In genomic region chr19:34241247-34241915, GRCm38 (mm10) we compare ENCODE assay signal across 8 mouse cellular contexts. TPM values are rescaled to one million over a fixed set of nuclear protein-coding genes. Genes with fewer than 3 reads are reported as not detected.
A peak's percentile ranks its signal among the peaks of the same experiment; 100 is the strongest.
DNase-seq lines count a peak whose midpoint lies in the region; ATAC-seq and TF ChIP-seq lines count a peak whose summit lies in the region.

No protein-coding gene starts in this region.

- DNase-seq in adrenal gland, postnatal 14 days: peak; percentile 43
- no peak for DNase-seq in adrenal gland, adult 18-20 months (ENCODE audit: low spot score in 2 of 2)
- peak; percentile 27 for DNase-seq in layer of hippocampus, adult 9-10 months (ENCODE audit: low spot score)
- DNase-seq in layer of hippocampus, adult 8-10 months (ENCODE audit: low spot score in 2 of 2): no peak
- DNase-seq in brain, embryonic 14.5 days (ENCODE audit: low read depth): peak; percentile 53
- DNase-seq in urinary bladder, adult 18-20 months (ENCODE audit: low spot score in 2 of 2): no peak
- no peak for DNase-seq in thymus, postnatal 36 days

- no peak for TF ChIP-seq POLR2A in brain, embryonic 14.5 days (IDR thresholded peaks at IDR 0.05; ENCODE audit: borderline replicate concordance, extremely low read depth, insufficient read depth, insufficient read length, poor library complexity, severe bottlenecking)

- peak; percentile 75 for ATAC-seq in megakaryocyte progenitor cell, adult 5-6 weeks (replicated peaks; ENCODE audit: poor library complexity)

- peak; percentile 44; the same call in 1 of the 2 replicates for TF ChIP-seq CTCF in brain, embryonic 14.5 days (IDR thresholded peaks at IDR 0.05; ENCODE audit: borderline replicate concordance, extremely low read depth, insufficient read depth, insufficient read length)

RNA-seq across cellular contexts. Expression of gene Acta2, which starts 14.0 kb away (rescaled TPM):
- 36.5 and 95.6 TPM in 2 replicates for total RNA-seq in adrenal gland, postnatal 14 days (2021)
- total RNA-seq in adrenal gland, adult 18-20 months (2021): 10 to 100 TPM; 41.4 to 97.6 TPM
- 10 to 100 TPM; 11.6 to 20.4 (median 15.1) TPM for total RNA-seq in layer of hippocampus, adult 8-10 months (2022)
- polyA plus RNA-seq in brain, embryonic 14.5 days (2012; rRNA removed): 14.1 and 18.2 TPM in 2 replicates
- 0.10 and 0.12 TPM in 2 replicates for total RNA-seq in megakaryocyte progenitor cell, adult 5-6 weeks (2015)
- total RNA-seq in megakaryocyte progenitor cell, adult 5-6 weeks (2017): 0.17 TPM in 1 of 2 replicates, not detected in the other

RNA-seq across cellular contexts. Expression of gene Fas, which starts 49.1 kb away (rescaled TPM):
- total RNA-seq in adrenal gland, postnatal 14 days (2021): 11.3 and 12.2 TPM in 2 replicates
- 10 to 100 TPM in 1 of 2 experiments, 1 to 10 TPM in 1; 8.5 to 10.7 TPM for total RNA-seq in adrenal gland, adult 18-20 months (2021)
- total RNA-seq in layer of hippocampus, adult 8-10 months (2022): 1 to 10 TPM in 3 of 4 experiments, under 1 TPM in 1; 0.50 to 4.2 (median 2.6) TPM
- 0.28 and 0.79 TPM in 2 replicates for polyA plus RNA-seq in brain, embryonic 14.5 days (2012; rRNA removed)
- total RNA-seq in megakaryocyte progenitor cell, adult 5-6 weeks (2015): 1.6 and 4.6 TPM in 2 replicates
- total RNA-seq in megakaryocyte progenitor cell, adult 5-6 weeks (2017): 1.3 and 2.3 TPM in 2 replicates

RNA-seq across cellular contexts. Expression of gene Stambpl1, which starts 49.4 kb away (rescaled TPM):
- total RNA-seq in adrenal gland, postnatal 14 days (2021): 5.6 and 8.0 TPM in 2 replicates
- 1 to 10 TPM; 3.2 to 4.7 TPM for total RNA-seq in adrenal gland, adult 18-20 months (2021)
- 10 to 100 TPM; 20.6 to 24.6 (median 22.9) TPM for total RNA-seq in layer of hippocampus, adult 8-10 months (2022)
- 4.9 and 7.6 TPM in 2 replicates for polyA plus RNA-seq in brain, embryonic 14.5 days (2012; rRNA removed)
- 21.1 and 23.9 TPM in 2 replicates for total RNA-seq in megakaryocyte progenitor cell, adult 5-6 weeks (2015)
- 14.4 and 17.8 TPM in 2 replicates for total RNA-seq in megakaryocyte progenitor cell, adult 5-6 weeks (2017)

Comparison
In these comparisons a context has a peak if more than half of its experiments do, and no peak if none do; other contexts are left out.
1. DNase-seq: peak in adrenal gland, postnatal 14 days (single experiment), layer of hippocampus, adult 9-10 months (single experiment) and brain, embryonic 14.5 days (single experiment); none in adrenal gland, adult 18-20 months (0 of 2), layer of hippocampus, adult 8-10 months (0 of 2), urinary bladder, adult 18-20 months (0 of 2) and thymus, postnatal 36 days (0 of 2).
2. RNA of gene Acta2, which starts 14.0 kb away (total RNA-seq): 41.4 to 97.6 TPM in adrenal gland, adult 18-20 months, 36.5 to 95.6 TPM in adrenal gland, postnatal 14 days and 11.6 to 20.4 TPM in layer of hippocampus, adult 8-10 months; 0.10 to 0.17 TPM in megakaryocyte progenitor cell, adult 5-6 weeks; every median in the first group is over 10 times any median in the second.